Mouse (Mus musculus): ENCODE results near the gene Blzf1. TPM values are rescaled to one million over a fixed set of nuclear protein-coding genes. Genes with fewer than 3 reads are reported as not detected.

The Blzf1 gene
- total RNA-seq, 2 experiments from 2014 or later = 25.1 to 25.4 TPM

Other genes starting within 250 kb of the Blzf1 start
- under 1 TPM; 0.83 to 0.86 TPM for gene Sell, start 245.5 kb downstream of the Blzf1 start, total RNA-seq (2021)
- under 1 TPM; 0.57 to 0.99 TPM for gene Selp, start 192.2 kb downstream of the Blzf1 start, total RNA-seq (2021)
- under 1 TPM; 0.41 to 0.52 TPM for gene F5, start 155.7 kb downstream of the Blzf1 start, total RNA-seq (2021)
- gene Slc19a2, start 58.4 kb downstream of the Blzf1 start, total RNA-seq (2021) = 1 to 10 TPM; 6.7 to 7.0 TPM
- gene Ccdc181, start 31.9 kb downstream of the Blzf1 start, total RNA-seq (2021) = 1 to 10 TPM; 7.3 to 7.6 TPM
- gene Nme7, start 3.4 kb downstream of the Blzf1 start, total RNA-seq (2021) = 1 to 10 TPM; 6.5 to 7.2 TPM
- 100 to 1,000 TPM; 423 to 424 TPM for gene Atp1b1, start 150.9 kb upstream of the Blzf1 start, total RNA-seq (2021)

Measured in heart, postnatal 4 days (tissue).